Mouse (Mus musculus): ENCODE results near the gene Zfp583.

The Zfp583 gene

GRCm38 (mm10) chr7:6285842-6286705 lies 45.0 kb downstream of the Zfp583 start, which contains the start of gene Zfp667:
Gene Zfp667 (plus strand): TSS chr7:6286579.
- peak; percentile 74 for DNase-seq (ENCODE audit: extremely low spot score, low read depth, low spot score)

- DNase-seq (ENCODE audit: extremely low spot score, low read depth, low spot score) = no peak
These were observed 45.7 kb downstream of the Zfp583 start for GRCm38 (mm10) chr7:6285366-6285765.

GRCm38 (mm10) chr7:6284442-6285012 lies 46.6 kb downstream of the Zfp583 start:
- DNase-seq (ENCODE audit: extremely low spot score, low read depth, low spot score) = no peak

- DNase-seq (ENCODE audit: extremely low spot score, low read depth, low spot score) = peak; percentile 77
These were observed 47.5 kb downstream of the Zfp583 start for GRCm38 (mm10) chr7:6283451-6284075.

GRCm38 (mm10) chr7:6282749-6283148 lies 48.3 kb downstream of the Zfp583 start:
- peak; percentile 81 for DNase-seq (ENCODE audit: extremely low spot score, low read depth, low spot score)

GRCm38 (mm10) chr7:6277906-6278305 lies 53.2 kb downstream of the Zfp583 start:
- no peak for DNase-seq (ENCODE audit: extremely low spot score, low read depth, low spot score)

GRCm38 (mm10) chr7:6265695-6266094 lies 65.4 kb downstream of the Zfp583 start:
- DNase-seq (ENCODE audit: extremely low spot score, low read depth, low spot score) = no peak
